Mouse (Mus musculus) spleen, adult 12 weeks (tissue): ENCODE results near the gene Begain.

ENCODE experiments used
- DNase-seq: peaks from one replicate; pipeline ENCODE4 v3.0.0; 2022; ENCODE audit warnings: low spot score

Begain gene

GRCm38 (mm10) chr12:109053020-109053806 is 14.8 kb downstream of the Begain start:
- no peak for DNase-seq

GRCm38 (mm10) chr12:109049949-109050348 is 18.1 kb downstream of the Begain start:
- no peak for DNase-seq

GRCm38 (mm10) chr12:109045581-109045980 is 22.4 kb downstream of the Begain start:
- DNase-seq: no peak

- no peak for DNase-seq
Observed at GRCm38 (mm10) chr12:109044497-109044896, 23.5 kb downstream of the Begain start.

GRCm38 (mm10) chr12:109039311-109039710 is 28.7 kb downstream of the Begain start:
- DNase-seq: no peak

- no peak for DNase-seq
Observed at GRCm38 (mm10) chr12:109038179-109038819, 29.7 kb downstream of the Begain start.

- no peak for DNase-seq
Observed at GRCm38 (mm10) chr12:109037026-109037425, 31.0 kb downstream of the Begain start.

- no peak for DNase-seq
Observed at GRCm38 (mm10) chr12:109023780-109024179, 44.2 kb downstream of the Begain start.

GRCm38 (mm10) chr12:109022966-109023365 is 45.1 kb downstream of the Begain start:
- DNase-seq: no peak

- DNase-seq: no peak
Observed at GRCm38 (mm10) chr12:109022181-109022691, 45.8 kb downstream of the Begain start.

GRCm38 (mm10) chr12:109010070-109010649 is 57.9 kb downstream of the Begain start:
- no peak for DNase-seq

- no peak for DNase-seq
Observed at GRCm38 (mm10) chr12:109002978-109003377, 65.0 kb downstream of the Begain start.

GRCm38 (mm10) chr12:108997249-108997648 is 70.8 kb downstream of the Begain start:
- DNase-seq: no peak

- DNase-seq: no peak
Observed at GRCm38 (mm10) chr12:108995976-108996636, 71.9 kb downstream of the Begain start.

- peak; percentile 25 for DNase-seq
Observed at GRCm38 (mm10) chr12:108994436-108995031, 73.5 kb downstream of the Begain start.

GRCm38 (mm10) chr12:108993046-108993445 is 75.0 kb downstream of the Begain start:
- DNase-seq: no peak

GRCm38 (mm10) chr12:108990425-108990824 is 77.6 kb downstream of the Begain start:
- no peak for DNase-seq

- no peak for DNase-seq
Observed at GRCm38 (mm10) chr12:108987448-108987847, 80.6 kb downstream of the Begain start.

- DNase-seq: no peak
Observed at GRCm38 (mm10) chr12:108985025-108985424, 83.0 kb downstream of the Begain start.

- no peak for DNase-seq
Observed at GRCm38 (mm10) chr12:108984471-108984870, 83.5 kb downstream of the Begain start.

- DNase-seq: no peak
Observed at GRCm38 (mm10) chr12:108983496-108983895, 84.5 kb downstream of the Begain start.

- no peak for DNase-seq
Observed at GRCm38 (mm10) chr12:108982684-108982960, 85.4 kb downstream of the Begain start.
